Mouse (Mus musculus): ENCODE measurements around the gene Adamtsl3. TPM values are rescaled to one million over a fixed set of nuclear protein-coding genes. Genes with fewer than 3 reads are reported as not detected.

The Adamtsl3 gene
- polyA plus RNA-seq, 2 experiments: 8.3 to 9.2 TPM

DNA sequence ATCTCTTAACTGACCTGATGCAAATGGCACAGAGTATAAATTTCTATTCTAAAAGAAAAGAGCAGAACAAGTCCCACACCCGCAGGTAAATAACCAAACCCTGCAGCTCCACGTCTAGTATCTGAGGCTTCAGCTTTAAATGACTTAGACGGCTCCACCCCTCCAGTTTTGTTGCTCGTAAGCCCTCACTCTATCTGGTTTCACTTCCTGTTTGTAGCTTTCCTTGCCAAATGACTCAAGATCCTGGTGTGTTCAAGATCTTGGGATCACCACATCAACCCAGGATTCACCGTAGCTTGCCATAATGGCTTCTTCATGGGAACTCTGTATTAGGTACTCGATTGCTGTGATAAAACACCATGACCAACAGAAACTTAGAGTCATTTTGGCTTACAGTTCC lies 4.6 kb upstream of the Adamtsl3 start:
- no peak for DNase-seq (ENCODE audit: low spot score)
- Histone ChIP-seq H3K4me2 (replicated peaks; ENCODE audit: low read depth, low read length, severe bottlenecking) (no peak overlapping the region), H3K4me1 (ENCODE audit: control insufficient read depth, insufficient read depth, low read length) (peaks cover 7% of the 10 kb centered on the region; the same call in 1 of the 2 replicates), H3K4me3 (replicated peaks; ENCODE audit: low read length) (no peak overlapping the region), H3K27ac (replicated peaks; ENCODE audit: low read depth, low read length) (no peak overlapping the region), H3K9me3 (ENCODE audit: control insufficient read depth, low read length) (no peaks in the 10 kb centered on the region), H3K9ac (ENCODE audit: low read depth, low read length, severe bottlenecking) (no peak overlapping the region), H3K36me3 (ENCODE audit: control insufficient read depth, insufficient read depth, low read length) (no peaks in the 10 kb centered on the region), H3K27me3 (ENCODE audit: control insufficient read depth, insufficient read depth, low read length) (peaks cover 21% of the 10 kb centered on the region)
- TF ChIP-seq POLR2A (IDR thresholded peaks at IDR 0.05; ENCODE audit: borderline replicate concordance, extremely low read depth, insufficient read depth, insufficient read length): no peak
- no peak for ATAC-seq (ENCODE audit: low FRiP score, low read depth)
- 62% methylated on average over 6 of the region's 6 CpGs for WGBS

DNA sequence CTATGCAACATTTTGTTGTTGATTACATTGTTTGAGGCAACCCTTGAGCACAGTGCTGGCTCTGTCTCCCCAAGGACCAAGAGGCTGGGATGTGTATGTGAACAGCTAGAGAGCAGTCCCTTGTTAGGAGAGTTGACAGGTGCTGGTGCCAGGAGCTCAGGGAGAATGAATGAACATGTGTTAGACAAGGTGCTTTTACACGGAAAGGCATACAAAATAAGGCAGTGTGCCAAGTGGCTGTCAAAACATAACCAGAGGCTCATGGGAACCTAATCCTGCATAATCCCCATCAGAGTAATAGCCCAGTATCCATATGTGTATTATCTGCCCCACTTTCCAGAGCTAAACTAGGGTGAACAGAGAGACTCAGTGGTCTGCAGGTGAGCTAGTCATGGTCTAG lies 1.5 kb upstream of the Adamtsl3 start:
- H3K27me3 ChIP-seq (ENCODE audit: control insufficient read depth, insufficient read depth, low read length): peaks cover 44% of the 10 kb centered on the region
- H3K36me3 ChIP-seq (ENCODE audit: control insufficient read depth, insufficient read depth, low read length): no peaks in the 10 kb centered on the region
- H3K4me2 ChIP-seq (replicated peaks; ENCODE audit: low read depth, low read length, severe bottlenecking): no peak overlapping the region
- no peak overlapping the region for H3K9ac ChIP-seq (ENCODE audit: low read depth, low read length, severe bottlenecking)
- WGBS: 21% methylated on average over 1 of the region's 1 CpGs
- no peak for TF ChIP-seq POLR2A (IDR thresholded peaks at IDR 0.05; ENCODE audit: borderline replicate concordance, extremely low read depth, insufficient read depth, insufficient read length)
- H3K4me3 ChIP-seq (replicated peaks; ENCODE audit: low read length): no peak overlapping the region
- H3K4me1 ChIP-seq (ENCODE audit: control insufficient read depth, insufficient read depth, low read length): peaks cover 9% of the 10 kb centered on the region; the same call in 1 of the 2 replicates
- H3K9me3 ChIP-seq (ENCODE audit: control insufficient read depth, low read length): no peaks in the 10 kb centered on the region
- no peak overlapping the region for H3K27ac ChIP-seq (replicated peaks; ENCODE audit: low read depth, low read length)
- ATAC-seq (ENCODE audit: low FRiP score, low read depth) (no peak), DNase-seq (ENCODE audit: low spot score) (no peak)

DNA sequence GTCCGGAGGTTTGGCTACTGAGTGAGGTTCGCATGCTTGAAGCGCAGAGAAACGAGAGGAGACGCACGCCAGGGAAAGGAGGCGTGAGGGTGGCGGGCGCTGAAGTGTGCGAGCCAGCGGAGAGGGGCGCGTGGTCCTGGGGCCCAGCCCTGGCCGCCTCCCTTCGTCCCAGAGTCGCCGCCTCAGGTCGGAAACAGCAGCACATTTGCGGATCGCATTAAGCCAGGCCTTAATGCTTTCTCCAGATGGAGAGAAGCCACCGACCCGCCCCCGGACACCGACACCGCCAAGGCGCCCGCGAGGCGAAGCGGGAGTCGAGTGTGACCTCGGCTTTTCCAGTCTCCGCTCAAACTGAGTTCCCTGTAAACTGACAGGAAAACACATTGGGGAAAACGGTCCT lies 638 bp downstream of the Adamtsl3 start:
- DNase-seq (ENCODE audit: low spot score) (peak; percentile 64), ATAC-seq (ENCODE audit: low FRiP score, low read depth) (peak; percentile 76)
- Histone ChIP-seq H3K27ac (replicated peaks; ENCODE audit: low read depth, low read length) (peak overlapping the region; percentile 65), H3K4me1 (ENCODE audit: control insufficient read depth, insufficient read depth, low read length) (peaks cover 9% of the 10 kb centered on the region; the same call in 1 of the 2 replicates), H3K9ac (ENCODE audit: low read depth, low read length, severe bottlenecking) (peak overlapping the region; percentile 55), H3K27me3 (ENCODE audit: control insufficient read depth, insufficient read depth, low read length) (peaks cover 44% of the 10 kb centered on the region), H3K9me3 (ENCODE audit: control insufficient read depth, low read length) (no peaks in the 10 kb centered on the region), H3K36me3 (ENCODE audit: control insufficient read depth, insufficient read depth, low read length) (no peaks in the 10 kb centered on the region), H3K4me3 (replicated peaks; ENCODE audit: low read length) (peak overlapping the region; percentile 56), H3K4me2 (replicated peaks; ENCODE audit: low read depth, low read length, severe bottlenecking) (peak overlapping the region; percentile 84)
- WGBS: 3% methylated on average over 33 of the region's 34 CpGs
- TF ChIP-seq POLR2A (IDR thresholded peaks at IDR 0.05; ENCODE audit: borderline replicate concordance, extremely low read depth, insufficient read depth, insufficient read length): no peak

DNA sequence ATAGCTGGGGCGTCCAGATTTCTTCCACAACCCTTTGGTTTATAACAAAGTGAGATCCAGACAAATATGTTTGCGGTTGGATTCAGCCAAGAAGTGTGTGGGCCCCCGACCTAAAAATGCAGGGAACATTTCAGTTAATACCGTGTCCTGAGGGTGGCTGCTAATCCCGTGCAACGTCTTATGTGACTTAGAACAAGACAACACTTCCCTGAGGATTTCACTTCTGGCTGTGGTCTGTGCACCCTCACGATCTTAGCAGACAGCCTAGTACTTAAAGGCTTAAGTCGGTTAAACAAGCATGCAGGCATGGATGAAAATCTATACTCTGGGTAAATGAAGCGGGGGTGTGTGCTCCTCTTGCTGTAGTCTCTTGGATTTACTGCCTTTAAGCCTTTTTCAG lies 2.6 kb downstream of the Adamtsl3 start:
- no peak for TF ChIP-seq POLR2A (IDR thresholded peaks at IDR 0.05; ENCODE audit: borderline replicate concordance, extremely low read depth, insufficient read depth, insufficient read length)
- no peaks in the 10 kb centered on the region for H3K36me3 ChIP-seq (ENCODE audit: control insufficient read depth, insufficient read depth, low read length)
- H3K27me3 ChIP-seq (ENCODE audit: control insufficient read depth, insufficient read depth, low read length): peaks cover 44% of the 10 kb centered on the region
- peak; percentile 3 for DNase-seq (ENCODE audit: low spot score)
- peak overlapping the region; percentile 84; the same call in 1 of the 2 replicates for H3K4me2 ChIP-seq (replicated peaks; ENCODE audit: low read depth, low read length, severe bottlenecking)
- no peak overlapping the region for H3K9ac ChIP-seq (ENCODE audit: low read depth, low read length, severe bottlenecking)
- WGBS: 79% methylated on average over 9 of the region's 9 CpGs
- no peaks in the 10 kb centered on the region for H3K9me3 ChIP-seq (ENCODE audit: control insufficient read depth, low read length)
- no peak for ATAC-seq (ENCODE audit: low FRiP score, low read depth)
- peaks cover 19% of the 10 kb centered on the region for H3K4me1 ChIP-seq (ENCODE audit: control insufficient read depth, insufficient read depth, low read length)
- no peak overlapping the region for H3K4me3 ChIP-seq (replicated peaks; ENCODE audit: low read length)
- H3K27ac ChIP-seq (replicated peaks; ENCODE audit: low read depth, low read length): no peak overlapping the region

DNA sequence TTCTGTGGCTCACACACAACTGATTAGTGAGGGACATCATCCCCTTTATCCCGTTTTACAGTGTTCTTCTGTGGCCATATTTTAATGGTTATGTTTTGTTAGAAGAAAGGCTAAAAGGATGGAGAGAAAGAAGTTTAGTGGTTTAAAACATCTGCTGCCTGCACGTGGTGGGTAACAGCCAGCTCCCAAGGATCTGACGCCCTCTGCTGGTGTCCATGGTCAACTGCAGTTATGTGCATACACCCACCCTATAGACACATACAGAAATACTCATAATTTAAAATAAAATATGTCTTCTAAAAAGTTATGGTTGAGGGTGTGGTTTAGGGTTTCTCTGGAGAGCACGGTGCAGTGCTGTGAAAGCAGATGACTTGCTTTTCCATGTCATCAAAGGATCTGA lies 3.0 kb downstream of the Adamtsl3 start:
- H3K4me1 ChIP-seq (ENCODE audit: control insufficient read depth, insufficient read depth, low read length): peaks cover 19% of the 10 kb centered on the region
- TF ChIP-seq POLR2A (IDR thresholded peaks at IDR 0.05; ENCODE audit: borderline replicate concordance, extremely low read depth, insufficient read depth, insufficient read length): no peak
- H3K4me3 ChIP-seq (replicated peaks; ENCODE audit: low read length): no peak overlapping the region
- no peak overlapping the region for H3K9ac ChIP-seq (ENCODE audit: low read depth, low read length, severe bottlenecking)
- H3K9me3 ChIP-seq (ENCODE audit: control insufficient read depth, low read length): no peaks in the 10 kb centered on the region
- WGBS: 77% methylated on average over 4 of the region's 4 CpGs
- ATAC-seq (ENCODE audit: low FRiP score, low read depth) (no peak), DNase-seq (ENCODE audit: low spot score) (no peak)
- H3K36me3 ChIP-seq (ENCODE audit: control insufficient read depth, insufficient read depth, low read length): no peaks in the 10 kb centered on the region
- peaks cover 44% of the 10 kb centered on the region for H3K27me3 ChIP-seq (ENCODE audit: control insufficient read depth, insufficient read depth, low read length)
- H3K4me2 ChIP-seq (replicated peaks; ENCODE audit: low read depth, low read length, severe bottlenecking): no peak overlapping the region
- no peak overlapping the region for H3K27ac ChIP-seq (replicated peaks; ENCODE audit: low read depth, low read length)

DNA sequence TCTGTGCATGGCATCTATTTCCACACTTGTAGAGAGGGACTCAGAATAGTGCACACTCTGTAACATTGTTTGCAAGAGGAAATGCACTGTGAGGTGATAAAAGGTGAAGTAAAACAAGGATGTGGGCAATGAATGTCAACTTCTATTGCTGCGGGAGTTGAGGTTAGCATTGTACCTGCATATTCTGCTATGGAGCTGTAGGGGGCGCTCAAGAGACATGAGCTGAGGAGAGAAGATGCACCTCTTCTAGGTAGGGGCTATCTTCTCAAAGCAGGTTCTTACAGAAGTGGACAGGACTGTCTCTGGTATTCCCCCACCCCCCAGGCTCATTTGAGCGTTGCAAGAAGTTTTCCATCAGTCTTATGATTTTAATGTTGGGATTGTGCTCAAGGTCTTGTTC lies 3.7 kb downstream of the Adamtsl3 start:
- Histone ChIP-seq H3K4me3 (replicated peaks; ENCODE audit: low read length) (no peak overlapping the region), H3K4me2 (replicated peaks; ENCODE audit: low read depth, low read length, severe bottlenecking) (no peak overlapping the region), H3K36me3 (ENCODE audit: control insufficient read depth, insufficient read depth, low read length) (no peaks in the 10 kb centered on the region), H3K4me1 (ENCODE audit: control insufficient read depth, insufficient read depth, low read length) (peaks cover 19% of the 10 kb centered on the region), H3K27me3 (ENCODE audit: control insufficient read depth, insufficient read depth, low read length) (peaks cover 39% of the 10 kb centered on the region), H3K27ac (replicated peaks; ENCODE audit: low read depth, low read length) (no peak overlapping the region), H3K9me3 (ENCODE audit: control insufficient read depth, low read length) (no peaks in the 10 kb centered on the region), H3K9ac (ENCODE audit: low read depth, low read length, severe bottlenecking) (no peak overlapping the region)
- no peak for TF ChIP-seq POLR2A (IDR thresholded peaks at IDR 0.05; ENCODE audit: borderline replicate concordance, extremely low read depth, insufficient read depth, insufficient read length)
- 47% methylated on average over 3 of the region's 3 CpGs for WGBS
- DNase-seq (ENCODE audit: low spot score): no peak
- ATAC-seq (ENCODE audit: low FRiP score, low read depth): no peak

Measured in limb, embryonic 14.5 days (tissue).